Mouse (Mus musculus): ENCODE measurements around the gene Serinc1. TPM values are rescaled to one million over a fixed set of nuclear protein-coding genes. Genes with fewer than 3 reads are reported as not detected.
"Not testable (repeated sequence)": the region's sequence is repeated elsewhere in the genome, so short reads cannot be mapped to it uniquely, and the experiment has no call there.

Gene Serinc1
- polyA plus RNA-seq, 1 experiment from 2014 or later = 196 TPM

DNA sequence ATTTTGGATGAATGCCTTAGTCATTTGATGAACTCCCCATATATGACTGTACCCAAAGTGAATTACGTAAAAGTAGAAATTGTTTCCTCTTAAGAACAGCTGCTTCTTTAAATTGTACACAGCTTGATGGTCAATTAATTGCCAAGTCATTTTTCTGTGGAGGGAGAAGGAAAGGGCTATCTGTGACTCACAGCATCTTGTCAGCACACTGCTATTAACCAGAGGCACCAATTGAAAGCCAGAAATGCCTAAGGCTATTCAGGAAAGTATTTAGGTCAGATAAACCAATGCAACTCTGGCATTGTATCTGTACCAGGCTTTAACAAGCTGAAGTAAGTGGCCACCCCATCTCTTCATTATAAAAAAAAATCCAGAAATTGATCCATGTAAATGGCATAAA lies 21.4 kb upstream of the Serinc1 start:
- H3K27ac ChIP-seq (replicated peaks; ENCODE audit: low read depth, low read length) = no peak overlapping the region
- no peaks in the 10 kb centered on the region for H3K9me3 ChIP-seq (replicated peaks; ENCODE audit: control insufficient read depth, low read length)
- H3K36me3 ChIP-seq (replicated peaks; ENCODE audit: control insufficient read depth, insufficient read depth, low read depth, low read length) = no peaks in the 10 kb centered on the region
- H3K9ac ChIP-seq (replicated peaks; ENCODE audit: low read length) = no peak overlapping the region
- DNase-seq (ENCODE audit: low spot score) (no peak), ATAC-seq (replicated peaks; ENCODE audit: insufficient number of reproducible peaks, low FRiP score, low TSS enrichment, low read depth) (no peak)
- H3K4me1 ChIP-seq (ENCODE audit: control insufficient read depth, insufficient read depth, low read length) = no peaks in the 10 kb centered on the region
- no peak overlapping the region for H3K4me2 ChIP-seq (ENCODE audit: low read depth, low read length)
- 84% methylated on average over 1 of the region's 1 CpGs for WGBS
- H3K4me3 ChIP-seq (ENCODE audit: low read depth, low read length) = no peak overlapping the region
- no peaks in the 10 kb centered on the region for H3K27me3 ChIP-seq (ENCODE audit: control insufficient read depth, insufficient read depth, low read length)

DNA sequence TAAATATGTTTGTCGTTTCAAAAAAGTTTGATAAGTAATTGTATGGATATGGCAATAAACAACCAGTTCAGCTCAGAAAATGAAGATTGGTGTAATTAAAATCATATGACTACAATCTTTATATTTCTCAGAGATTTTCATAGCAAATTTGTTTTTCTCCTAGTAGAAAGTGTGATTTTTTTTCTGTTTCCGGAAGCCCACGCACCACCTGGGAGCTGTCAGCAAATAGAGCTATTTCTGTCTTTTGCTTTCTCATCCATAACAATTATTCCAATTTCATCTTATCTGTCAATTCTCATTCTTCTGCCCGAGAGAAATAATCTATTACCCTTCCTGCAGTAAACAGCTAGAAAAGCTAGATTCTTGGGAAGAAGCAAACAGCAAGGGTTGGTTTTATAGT lies 17.3 kb upstream of the Serinc1 start:
- no peak for DNase-seq (ENCODE audit: low spot score)
- Histone ChIP-seq H3K4me2 (ENCODE audit: low read depth, low read length) (no peak overlapping the region), H3K36me3 (replicated peaks; ENCODE audit: control insufficient read depth, insufficient read depth, low read depth, low read length) (no peaks in the 10 kb centered on the region), H3K27ac (replicated peaks; ENCODE audit: low read depth, low read length) (no peak overlapping the region), H3K4me3 (ENCODE audit: low read depth, low read length) (no peak overlapping the region), H3K9me3 (replicated peaks; ENCODE audit: control insufficient read depth, low read length) (no peaks in the 10 kb centered on the region), H3K27me3 (ENCODE audit: control insufficient read depth, insufficient read depth, low read length) (no peaks in the 10 kb centered on the region), H3K4me1 (ENCODE audit: control insufficient read depth, insufficient read depth, low read length) (no peaks in the 10 kb centered on the region), H3K9ac (replicated peaks; ENCODE audit: low read length) (no peak overlapping the region)
- 89% methylated on average over 4 of the region's 4 CpGs for WGBS
- no peak for ATAC-seq (replicated peaks; ENCODE audit: insufficient number of reproducible peaks, low FRiP score, low TSS enrichment, low read depth)

DNA sequence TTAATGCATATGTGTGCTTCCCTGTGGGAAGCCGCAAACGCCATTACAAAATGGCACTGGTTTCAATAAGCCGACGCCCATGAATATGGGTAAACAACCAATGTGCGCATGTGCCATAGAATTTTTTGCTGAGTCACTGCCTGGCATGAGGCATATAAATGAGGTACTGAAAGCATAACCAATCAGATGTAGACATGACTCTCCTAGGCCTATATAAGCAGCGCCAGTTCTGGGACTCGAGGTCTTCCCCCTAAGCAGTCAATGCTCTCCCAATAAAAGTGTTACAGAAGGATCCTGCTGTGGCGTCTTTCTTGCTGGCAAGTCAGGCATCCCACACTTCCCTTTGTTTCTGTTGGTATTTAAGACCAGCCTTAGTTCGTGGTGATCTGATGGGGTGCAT lies 11.6 kb upstream of the Serinc1 start:
- ATAC-seq (replicated peaks; ENCODE audit: insufficient number of reproducible peaks, low FRiP score, low TSS enrichment, low read depth); H3K9ac ChIP-seq (replicated peaks; ENCODE audit: low read length); H3K9me3 ChIP-seq (replicated peaks; ENCODE audit: control insufficient read depth, low read length); H3K4me2 ChIP-seq (ENCODE audit: low read depth, low read length); H3K4me3 ChIP-seq (ENCODE audit: low read depth, low read length); H3K27me3 ChIP-seq (ENCODE audit: control insufficient read depth, insufficient read depth, low read length); H3K27ac ChIP-seq (replicated peaks; ENCODE audit: low read depth, low read length); DNase-seq (ENCODE audit: low spot score); H3K36me3 ChIP-seq (replicated peaks; ENCODE audit: control insufficient read depth, insufficient read depth, low read depth, low read length); H3K4me1 ChIP-seq (ENCODE audit: control insufficient read depth, insufficient read depth, low read length): not testable (repeated sequence)
- 81% methylated on average over 9 of the region's 9 CpGs for WGBS

DNA sequence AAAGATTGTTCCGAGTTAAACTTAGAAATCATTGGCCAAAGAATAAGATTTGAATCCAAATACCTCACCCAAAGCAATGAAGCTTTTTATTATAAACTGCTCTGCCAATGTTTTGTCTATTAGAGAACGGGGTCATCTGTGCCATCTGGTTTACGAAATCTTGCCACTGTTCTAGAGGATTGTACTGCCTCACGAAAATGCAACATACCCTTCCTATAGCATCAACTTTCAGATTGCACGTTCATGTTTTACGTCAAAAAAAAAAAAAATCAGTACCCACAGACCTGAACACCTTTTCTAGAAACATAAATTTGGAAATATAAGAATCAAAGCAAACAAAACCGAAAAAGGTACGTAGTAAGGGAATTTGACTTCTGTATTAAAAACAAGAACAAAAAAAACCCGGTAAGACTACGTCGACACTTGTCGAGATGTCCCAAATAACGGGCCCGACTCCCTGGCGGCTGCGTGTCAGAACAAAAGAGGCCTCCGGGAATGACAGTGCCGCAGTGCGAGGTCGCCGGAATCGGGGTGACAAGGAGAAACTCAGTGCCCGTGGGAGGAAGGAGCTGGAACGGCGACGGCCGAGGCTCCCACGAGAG lies 613 bp downstream of the Serinc1 start:
- no peak for DNase-seq (ENCODE audit: low spot score)
- WGBS = 3% methylated on average over 28 of the region's 28 CpGs

DNA sequence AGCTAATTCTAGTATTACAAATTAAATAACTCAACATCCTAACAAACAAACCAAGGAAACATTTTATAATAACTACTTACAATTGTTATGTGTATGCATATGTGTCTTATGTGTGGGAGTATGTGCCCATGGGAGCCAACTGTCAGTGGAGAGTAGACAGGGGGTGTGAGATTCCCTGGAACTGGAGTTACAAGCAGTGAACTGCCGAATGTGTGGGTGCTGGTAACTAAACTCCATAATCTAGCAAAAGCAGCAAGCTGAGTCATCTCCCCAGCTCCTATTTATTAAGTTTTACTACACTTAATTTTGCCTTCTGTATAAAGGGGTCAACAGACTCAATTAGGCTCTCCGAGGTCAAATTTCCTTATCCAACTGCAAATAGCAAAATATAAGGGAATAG lies 1.3 kb downstream of the Serinc1 start:
- H3K4me2 ChIP-seq (ENCODE audit: low read depth, low read length) = peak overlapping the region; percentile 59
- H3K4me1 ChIP-seq (ENCODE audit: control insufficient read depth, insufficient read depth, low read length) = no peaks in the 10 kb centered on the region
- no peaks in the 10 kb centered on the region for H3K9me3 ChIP-seq (replicated peaks; ENCODE audit: control insufficient read depth, low read length)
- H3K27me3 ChIP-seq (ENCODE audit: control insufficient read depth, insufficient read depth, low read length) = no peaks in the 10 kb centered on the region
- ATAC-seq (replicated peaks; ENCODE audit: insufficient number of reproducible peaks, low FRiP score, low TSS enrichment, low read depth) (no peak), DNase-seq (ENCODE audit: low spot score) (no peak)
- no peaks in the 10 kb centered on the region for H3K36me3 ChIP-seq (replicated peaks; ENCODE audit: control insufficient read depth, insufficient read depth, low read depth, low read length)
- 67% methylated on average over 2 of the region's 2 CpGs for WGBS
- H3K9ac ChIP-seq (replicated peaks; ENCODE audit: low read length) = peak overlapping the region; percentile 22; the same call in 1 of the 2 replicates
- H3K27ac ChIP-seq (replicated peaks; ENCODE audit: low read depth, low read length) = no peak overlapping the region
- peak overlapping the region; percentile 83 for H3K4me3 ChIP-seq (ENCODE audit: low read depth, low read length)

More for the DNA sequence above, 613 bp downstream of the Serinc1 start:
- H3K9me3 ChIP-seq (replicated peaks; ENCODE audit: control insufficient read depth, low read length) = no peaks in the 10 kb centered on the region
- no peaks in the 10 kb centered on the region for H3K36me3 ChIP-seq (replicated peaks; ENCODE audit: control insufficient read depth, insufficient read depth, low read depth, low read length)
- H3K4me1 ChIP-seq (ENCODE audit: control insufficient read depth, insufficient read depth, low read length) = no peaks in the 10 kb centered on the region
- H3K9ac ChIP-seq (replicated peaks; ENCODE audit: low read length) = peak overlapping the region; percentile 88
- no peaks in the 10 kb centered on the region for H3K27me3 ChIP-seq (ENCODE audit: control insufficient read depth, insufficient read depth, low read length)
- no peak for ATAC-seq (replicated peaks; ENCODE audit: insufficient number of reproducible peaks, low FRiP score, low TSS enrichment, low read depth)
- peak overlapping the region; percentile 83 for H3K4me3 ChIP-seq (ENCODE audit: low read depth, low read length)
- peak overlapping the region; percentile 59 for H3K4me2 ChIP-seq (ENCODE audit: low read depth, low read length)
- peak overlapping the region; percentile 75 for H3K27ac ChIP-seq (replicated peaks; ENCODE audit: low read depth, low read length)

DNA sequence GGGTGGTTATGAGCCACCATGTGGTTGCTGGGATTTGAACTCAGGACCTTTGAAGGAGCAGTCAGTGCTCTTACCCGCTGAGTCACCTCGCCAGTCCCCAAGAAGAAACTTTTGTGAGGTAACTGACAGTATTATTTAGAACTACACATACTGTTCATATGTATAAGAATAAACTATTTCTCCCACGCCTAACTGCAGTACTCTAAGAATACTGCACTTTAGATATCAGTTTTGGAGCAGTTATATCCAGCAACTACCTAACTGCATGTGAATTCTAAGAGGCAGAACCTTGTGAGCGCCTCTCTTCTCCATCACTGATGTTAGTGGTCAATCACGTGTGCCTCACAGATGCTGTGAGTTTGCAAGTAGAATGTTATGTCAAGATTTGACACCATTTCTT lies 5.9 kb downstream of the Serinc1 start:
- H3K36me3 ChIP-seq (replicated peaks; ENCODE audit: control insufficient read depth, insufficient read depth, low read depth, low read length) = peaks cover 9% of the 10 kb centered on the region
- 94% methylated on average over 5 of the region's 5 CpGs for WGBS
- H3K27ac ChIP-seq (replicated peaks; ENCODE audit: low read depth, low read length) = no peak overlapping the region
- no peaks in the 10 kb centered on the region for H3K9me3 ChIP-seq (replicated peaks; ENCODE audit: control insufficient read depth, low read length)
- ATAC-seq (replicated peaks; ENCODE audit: insufficient number of reproducible peaks, low FRiP score, low TSS enrichment, low read depth) = no peak
- H3K9ac ChIP-seq (replicated peaks; ENCODE audit: low read length) = no peak overlapping the region
- H3K27me3 ChIP-seq (ENCODE audit: control insufficient read depth, insufficient read depth, low read length) = no peaks in the 10 kb centered on the region
- no peak for DNase-seq (ENCODE audit: low spot score)
- H3K4me1 ChIP-seq (ENCODE audit: control insufficient read depth, insufficient read depth, low read length) = no peaks in the 10 kb centered on the region
- H3K4me3 ChIP-seq (ENCODE audit: low read depth, low read length) = no peak overlapping the region
- H3K4me2 ChIP-seq (ENCODE audit: low read depth, low read length) = no peak overlapping the region

DNA sequence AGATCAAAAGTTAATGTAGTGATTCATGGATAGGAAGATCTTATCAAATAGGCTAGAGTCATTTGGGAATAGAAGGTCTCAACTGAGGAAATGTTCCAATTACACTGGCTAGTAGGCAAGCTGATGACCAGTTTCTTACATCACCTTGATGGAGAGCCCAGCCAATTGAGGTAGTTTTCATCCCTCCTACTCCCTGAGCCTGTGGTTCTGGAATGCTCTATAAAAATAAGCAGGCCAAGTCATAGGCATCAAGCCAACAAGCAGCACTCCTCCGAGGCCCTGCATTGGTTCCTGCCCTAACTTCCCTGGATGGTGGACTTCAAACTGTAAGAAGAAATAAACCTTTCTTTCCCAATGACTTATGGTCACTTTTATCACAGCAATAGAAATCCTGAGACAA lies 17.1 kb downstream of the Serinc1 start:
- Histone ChIP-seq H3K27ac (replicated peaks; ENCODE audit: low read depth, low read length) (no peak overlapping the region), H3K4me1 (ENCODE audit: control insufficient read depth, insufficient read depth, low read length) (no peaks in the 10 kb centered on the region), H3K27me3 (ENCODE audit: control insufficient read depth, insufficient read depth, low read length) (no peaks in the 10 kb centered on the region), H3K4me2 (ENCODE audit: low read depth, low read length) (no peak overlapping the region), H3K4me3 (ENCODE audit: low read depth, low read length) (no peak overlapping the region), H3K9ac (replicated peaks; ENCODE audit: low read length) (no peak overlapping the region), H3K9me3 (replicated peaks; ENCODE audit: control insufficient read depth, low read length) (no peaks in the 10 kb centered on the region), H3K36me3 (replicated peaks; ENCODE audit: control insufficient read depth, insufficient read depth, low read depth, low read length) (peaks cover 16% of the 10 kb centered on the region)
- 84% methylated on average over 1 of the region's 1 CpGs for WGBS
- DNase-seq (ENCODE audit: low spot score) (no peak), ATAC-seq (replicated peaks; ENCODE audit: insufficient number of reproducible peaks, low FRiP score, low TSS enrichment, low read depth) (no peak)

DNA sequence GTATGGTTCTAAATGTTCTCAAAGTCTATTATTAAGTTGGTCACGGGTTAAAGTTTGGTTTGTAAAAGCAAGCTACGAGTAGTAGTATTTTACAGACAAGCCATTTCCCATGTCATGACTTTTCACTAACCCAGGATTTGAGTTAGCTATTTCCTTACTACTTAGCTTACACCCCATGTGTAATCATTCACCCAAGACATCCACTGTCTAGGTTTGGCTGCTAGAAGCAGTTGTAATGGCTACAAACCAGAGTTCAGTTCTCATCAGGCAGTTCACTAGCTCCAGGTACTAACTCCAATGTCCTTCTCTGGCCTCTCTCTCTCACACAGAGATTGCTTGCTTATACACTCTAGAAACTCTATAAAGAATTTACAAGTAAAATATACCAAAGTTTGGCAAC lies 17.7 kb downstream of the Serinc1 start:
- Histone ChIP-seq H3K4me3 (ENCODE audit: low read depth, low read length) (no peak overlapping the region), H3K27me3 (ENCODE audit: control insufficient read depth, insufficient read depth, low read length) (no peaks in the 10 kb centered on the region), H3K4me1 (ENCODE audit: control insufficient read depth, insufficient read depth, low read length) (no peaks in the 10 kb centered on the region), H3K4me2 (ENCODE audit: low read depth, low read length) (no peak overlapping the region), H3K9me3 (replicated peaks; ENCODE audit: control insufficient read depth, low read length) (no peaks in the 10 kb centered on the region), H3K9ac (replicated peaks; ENCODE audit: low read length) (no peak overlapping the region), H3K36me3 (replicated peaks; ENCODE audit: control insufficient read depth, insufficient read depth, low read depth, low read length) (peaks cover 13% of the 10 kb centered on the region), H3K27ac (replicated peaks; ENCODE audit: low read depth, low read length) (no peak overlapping the region)
- WGBS = 89% methylated on average over 2 of the region's 2 CpGs
- ATAC-seq (replicated peaks; ENCODE audit: insufficient number of reproducible peaks, low FRiP score, low TSS enrichment, low read depth) (no peak), DNase-seq (ENCODE audit: low spot score) (no peak)
